Mouse (Mus musculus) C2C12 (cell line): Measurements from ENCODE around the gene Nfasc.

Source experiments
- CTCF ChIP-seq: IDR thresholded peaks from one replicate; pipeline ENCODE4 v1.5.1; 2011; ENCODE audit not compliant: control insufficient read depth, insufficient read depth, insufficient read length
- MYOD1 ChIP-seq: IDR thresholded peaks from one replicate; pipeline ENCODE4 v1.6.1; 2011; ENCODE audit warnings: low read depth; ENCODE audit not compliant: control insufficient read depth, insufficient read length
- USF1 ChIP-seq: IDR thresholded peaks from one replicate; pipeline ENCODE4 v1.6.1; 2011; ENCODE audit warnings: low read depth, mild to moderate bottlenecking, control low read depth, moderate library complexity

DNA sequence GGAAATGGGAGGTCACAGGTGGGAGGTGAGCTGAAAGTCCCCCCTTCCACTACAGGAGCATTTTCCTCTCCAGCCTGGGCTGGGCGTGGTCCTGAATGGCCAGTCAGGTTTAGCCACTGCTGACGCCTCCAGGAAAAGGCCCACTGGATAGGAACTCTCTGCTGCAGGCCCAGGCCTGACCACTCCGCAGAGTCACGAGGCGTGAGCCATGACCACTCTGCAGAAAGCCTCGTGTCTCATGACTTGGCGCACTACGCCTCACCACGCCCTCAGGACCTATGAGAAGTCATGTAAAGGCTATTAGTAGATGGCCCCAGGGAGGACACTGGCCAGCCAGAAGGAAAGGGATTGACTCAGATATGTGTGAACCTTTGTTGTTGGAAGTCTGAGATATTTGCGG lies 23.6 kb upstream of the Nfasc start:
- TF ChIP-seq CTCF (no peak), MYOD1 (no peak), USF1 (no peak)
